Mouse (Mus musculus) heart, postnatal 25 days (tissue): ENCODE data around the gene Tnni3. TPM values are rescaled to one million over a fixed set of nuclear protein-coding genes. Genes with fewer than 3 reads are reported as not detected.
A peak's percentile ranks its signal among the peaks of the same experiment; 100 is the strongest.
"Not testable (repeated sequence)": the region's sequence is repeated elsewhere in the genome, so short reads cannot be mapped to it uniquely, and the experiment has no call there.

ENCODE experiments used
- DNase-seq: peaks from one replicate; pipeline ENCODE4 v3.0.0; 2022; ENCODE audit warnings: low spot score
- intact Hi-C: fragments of 180-260 bp; cut with DNase I; formaldehyde crosslinking; loops from one replicate; pipeline ENCODE4 v1.15.1; 2025
- total RNA-seq, 2 experiments: library from RNA; stranded (reverse); gene quantifications; 2 replicates each; pipeline ENCODE4 v1.2.3; 2021

The Tnni3 gene
- over 10,000 TPM in 1 of 2 experiments, 1,000 to 10,000 TPM in 1; 9,719 to 10,316 TPM for total RNA-seq

GRCm38 (mm10) chr7:4524212-4524922 is at the start of gene Tnni3:
Gene Tnni3, minus strand, starts transcription at chr7:4524229.
- not testable (repeated sequence) for DNase-seq
- intact Hi-C loops = loop anchor here (2.0 kb wide), 2 partner anchors 44 to 94 kb away; no protein-coding TSS in a partner anchor

DNA sequence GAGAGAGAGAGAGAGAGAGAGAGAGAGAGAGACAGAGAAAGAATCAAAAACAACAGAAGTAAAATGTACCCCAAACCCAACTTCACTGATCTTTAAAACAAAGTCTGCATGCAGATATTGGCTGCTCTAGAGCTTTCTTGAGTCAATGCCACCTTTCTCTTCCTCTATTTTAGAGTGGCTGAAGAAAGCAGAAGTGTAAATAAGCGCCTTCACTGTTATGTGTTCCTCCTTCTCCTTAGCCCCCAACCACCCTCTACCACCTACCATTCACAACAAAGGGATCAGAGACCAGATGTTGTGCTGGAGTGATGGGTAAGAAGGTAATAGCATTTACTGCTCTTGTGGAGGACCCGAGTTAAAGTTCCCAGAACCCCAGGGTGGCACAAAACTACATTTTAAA is 48.3 kb upstream of the Tnni3 start:
- intact Hi-C loops, DNase-seq: not testable (repeated sequence)

- no peak for DNase-seq
- intact Hi-C loops = no loop called here
Observed at GRCm38 (mm10) chr7:4562660-4563059, 38.6 kb upstream of the Tnni3 start.

GRCm38 (mm10) chr7:4557167-4557560 is 33.1 kb upstream of the Tnni3 start:
- DNase-seq = no peak
- intact Hi-C loops = loop anchor here (2.0 to 10.0 kb wide), 3 partner anchors 70 to 488 kb away; no protein-coding TSS in a partner anchor

GRCm38 (mm10) chr7:4556256-4557166 is 32.5 kb upstream of the Tnni3 start:
- DNase-seq = peak; percentile 13
- intact Hi-C loops = loop anchor here (1.0 to 10.0 kb wide), 4 partner anchors 71 to 488 kb away; no protein-coding TSS in a partner anchor

- DNase-seq = no peak
- intact Hi-C loops = no loop called here
Observed at GRCm38 (mm10) chr7:4547221-4547641, 23.2 kb upstream of the Tnni3 start, which contains the start of gene Syt5. Gene Syt5, minus strand, starts transcription at chr7:4547541.

- DNase-seq = peak; percentile 42
- intact Hi-C loops = no loop called here
Observed at GRCm38 (mm10) chr7:4546591-4547131, 22.6 kb upstream of the Tnni3 start.

DNA sequence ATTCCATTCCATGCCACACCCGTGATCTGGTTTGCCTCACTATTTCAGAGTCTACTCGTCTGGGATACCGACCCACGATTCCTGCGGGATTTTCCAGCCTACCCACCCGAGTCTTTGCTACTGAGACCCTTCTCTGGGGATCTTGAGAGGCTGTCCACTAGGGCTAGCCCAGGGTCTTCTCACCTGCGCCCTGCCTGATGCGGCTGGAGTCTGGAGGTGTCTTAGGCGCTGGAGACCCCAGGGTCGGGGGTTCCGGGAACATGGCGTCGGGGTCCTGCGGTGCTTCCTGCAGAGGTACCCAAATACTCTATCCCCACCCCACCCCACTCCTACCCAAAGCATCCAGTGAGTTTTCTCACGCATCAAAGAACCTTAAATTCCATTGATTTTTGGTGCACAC is 22.0 kb upstream of the Tnni3 start:
- intact Hi-C loops = no loop called here
- no peak for DNase-seq

DNA sequence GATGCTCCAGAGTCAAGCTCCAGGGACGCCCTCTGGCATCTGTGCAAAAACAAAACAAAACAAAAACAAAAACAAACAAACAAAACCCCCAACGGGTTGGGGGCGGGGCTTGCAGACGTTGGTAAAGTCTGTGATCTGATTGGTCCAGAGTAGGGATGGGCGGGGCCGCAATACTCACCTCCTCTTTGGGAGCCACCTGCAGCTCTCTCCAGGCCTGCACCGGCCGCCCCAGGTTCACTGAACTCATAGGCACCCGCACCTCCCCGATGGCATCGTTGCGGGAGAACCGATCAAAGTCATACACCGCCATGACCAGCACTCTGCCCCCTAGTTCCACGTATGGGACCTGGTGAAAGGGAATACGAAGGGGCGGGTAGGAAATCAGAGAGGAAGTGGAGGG is 18.0 kb upstream of the Tnni3 start:
- DNase-seq = no peak
- intact Hi-C loops = no loop called here

DNA sequence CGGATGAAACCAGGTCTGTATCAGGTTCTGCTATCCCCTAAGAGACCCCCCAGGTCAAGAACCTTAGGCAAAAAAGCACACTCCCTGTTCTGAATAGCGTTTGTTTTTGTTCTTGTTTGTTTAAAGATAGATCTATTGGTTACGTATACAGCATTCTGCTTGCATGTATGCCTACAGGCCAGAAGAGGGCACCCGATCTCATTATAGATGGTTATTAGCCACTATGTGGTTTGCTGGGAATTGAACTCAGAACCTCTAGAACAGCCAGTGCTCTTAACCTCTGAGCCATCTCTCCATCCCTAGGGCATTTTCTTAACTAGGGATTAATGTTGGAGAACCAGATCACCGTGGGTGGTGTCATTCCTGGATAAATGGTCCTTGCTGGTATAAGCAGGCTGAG is 17.3 kb upstream of the Tnni3 start:
- intact Hi-C loops = no loop called here
- DNase-seq = no peak

DNA sequence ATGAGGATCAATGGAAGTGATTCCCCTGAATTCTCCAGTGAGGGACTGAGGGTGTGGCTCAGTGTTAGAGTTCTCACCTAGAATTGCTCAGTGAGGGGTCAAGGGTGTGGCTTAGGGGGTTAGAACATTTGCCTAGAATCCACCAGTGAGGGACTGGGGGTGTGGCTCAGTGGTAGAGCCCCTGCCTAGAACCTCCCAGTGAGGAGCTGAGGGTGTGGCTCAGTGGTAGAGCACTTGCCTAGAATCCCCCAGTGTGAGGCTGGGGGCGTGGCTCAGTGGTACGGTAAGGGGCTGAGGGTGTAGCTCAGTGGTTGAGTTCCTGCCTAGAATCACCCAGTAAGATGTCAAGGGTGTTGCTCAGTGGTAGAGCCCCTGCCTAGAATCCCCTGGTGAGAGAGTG is 15.0 kb upstream of the Tnni3 start:
- intact Hi-C loops = no loop called here

GRCm38 (mm10) chr7:4537181-4537580 is 13.2 kb upstream of the Tnni3 start:
- intact Hi-C loops = no loop called here

More for the DNA sequence above, 15.0 kb upstream of the Tnni3 start:
- no peak for DNase-seq

DNA sequence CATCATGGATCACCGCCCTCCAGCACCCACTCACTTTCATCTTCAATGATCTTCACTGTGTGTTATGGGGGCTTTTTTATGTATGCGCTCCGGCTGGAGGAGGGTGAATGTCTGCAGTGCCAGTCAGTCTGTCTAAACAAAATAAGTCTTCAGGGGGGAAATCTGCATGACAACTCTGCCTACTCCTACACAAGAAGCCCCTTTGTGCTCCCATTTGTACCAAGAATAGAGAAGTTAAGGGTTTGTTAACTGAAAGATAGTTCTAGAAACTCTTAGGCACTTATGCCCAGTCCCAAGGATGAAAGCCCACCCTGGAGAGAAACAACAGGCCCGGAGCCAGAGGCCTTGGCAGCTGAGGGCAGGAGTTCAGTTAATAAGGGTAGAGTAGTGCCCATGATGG is 12.3 kb upstream of the Tnni3 start:
- intact Hi-C loops = no loop called here
- no peak for DNase-seq

More at GRCm38 (mm10) chr7:4537181-4537580, 13.2 kb upstream of the Tnni3 start:
- DNase-seq = no peak

- intact Hi-C loops = no loop called here
Observed at GRCm38 (mm10) chr7:4532005-4532729, 8.1 kb upstream of the Tnni3 start, which contains the start of gene Dnaaf3. Gene Dnaaf3, minus strand, starts transcription at chr7:4532453.

DNA sequence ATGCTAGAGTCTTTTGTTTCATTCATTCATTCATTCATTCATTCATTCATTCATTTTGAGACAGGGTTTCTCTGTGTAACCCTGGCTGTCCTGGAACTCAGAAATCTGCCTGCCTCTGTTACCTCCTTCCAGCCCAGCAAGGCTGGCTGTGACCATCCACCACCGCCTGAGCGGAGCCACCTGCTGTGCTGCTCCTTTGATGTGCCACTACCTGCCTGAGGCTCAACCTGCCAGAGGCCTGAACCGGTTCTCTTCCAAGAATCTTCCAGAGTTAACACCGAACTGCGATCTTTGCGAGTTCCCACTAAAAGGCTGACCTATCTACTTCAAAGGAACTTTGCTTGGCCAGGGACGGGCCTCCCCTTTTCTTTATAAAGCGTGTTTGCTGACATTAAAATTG is 6.1 kb upstream of the Tnni3 start:
- DNase-seq, intact Hi-C loops: not testable (repeated sequence)

More at GRCm38 (mm10) chr7:4532005-4532729, 8.1 kb upstream of the Tnni3 start, which contains the start of gene Dnaaf3:
- peak; percentile 48 for DNase-seq

DNA sequence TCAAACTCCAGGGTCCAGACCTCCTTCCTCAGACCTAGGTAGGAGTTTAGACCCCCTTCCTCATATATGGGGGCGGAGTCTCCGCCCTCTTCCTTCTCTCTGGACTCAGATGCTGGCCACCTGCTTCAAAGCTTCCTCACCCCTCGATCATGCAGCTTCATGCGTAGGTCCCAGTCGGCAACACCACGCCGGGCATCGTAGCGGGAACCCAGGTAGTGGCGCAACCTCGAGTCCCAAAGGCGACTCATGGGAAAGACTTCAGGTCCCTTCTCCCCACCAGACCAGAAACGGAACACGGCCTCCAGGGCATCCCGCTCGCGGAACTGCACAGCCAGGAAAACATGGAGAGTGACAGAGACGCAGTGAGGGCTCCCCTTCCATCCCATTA is 3.3 kb upstream of the Tnni3 start:
- DNase-seq = no peak
- intact Hi-C loops = no loop called here

- intact Hi-C loops = no loop called here
- DNase-seq = peak; percentile 68
Observed at GRCm38 (mm10) chr7:4526341-4527301, 2.6 kb upstream of the Tnni3 start.
